Mouse (Mus musculus): Measurements from ENCODE around the gene Foxp1. TPM values are rescaled to one million over a fixed set of nuclear protein-coding genes. Genes with fewer than 3 reads are reported as not detected.

The Foxp1 gene
- total and polyA plus RNA-seq, 2 experiments from 2014 or later = 112 to 167 TPM

DNA sequence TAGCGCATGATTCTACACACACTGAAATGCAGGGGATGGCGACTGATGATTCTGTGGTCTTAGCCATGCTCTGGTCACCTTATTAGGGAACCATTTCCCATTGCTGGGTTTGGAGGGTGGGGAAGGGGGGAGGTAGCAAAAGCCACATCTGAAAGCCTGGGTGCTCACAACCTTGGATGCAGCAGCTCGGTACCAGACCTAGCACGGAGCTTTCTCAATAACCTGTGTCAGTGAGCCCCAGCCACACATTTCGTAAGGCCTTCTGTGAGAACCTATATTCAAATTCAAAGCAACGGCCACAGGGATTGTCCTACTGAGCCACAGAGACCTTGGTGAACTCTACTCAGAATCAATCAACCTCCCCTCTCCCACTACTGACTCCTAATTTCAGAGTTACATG lies 109.9 kb downstream of the Foxp1 start:
- no peak for TF ChIP-seq CTCF (IDR thresholded peaks at IDR 0.05; ENCODE audit: low read depth)
- no peak overlapping the region for H3K27ac ChIP-seq (ENCODE audit: low read depth, low read length)

DNA sequence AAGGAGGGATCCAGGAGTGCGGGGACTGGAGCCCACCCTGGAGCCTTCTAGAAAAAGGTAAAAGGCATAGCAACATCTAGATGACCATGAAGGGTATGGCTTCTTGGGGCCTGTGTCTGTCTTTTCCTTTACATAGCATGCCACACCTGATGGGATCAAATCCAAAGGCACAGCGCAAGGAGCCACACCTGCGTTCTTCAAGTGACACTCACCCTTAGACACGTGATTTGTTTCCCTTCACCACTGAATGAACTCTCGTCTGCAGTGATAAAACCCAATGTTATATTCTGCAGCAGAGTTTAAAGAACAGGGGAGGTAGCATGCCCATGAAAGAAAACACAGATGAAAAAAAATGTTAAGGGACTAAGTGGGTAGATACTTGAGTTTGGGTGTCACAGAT lies 112.9 kb downstream of the Foxp1 start:
- TF ChIP-seq CTCF (IDR thresholded peaks at IDR 0.05; ENCODE audit: low read depth) = no peak
- ATAC-seq (no peak), DNase-seq (no peak)
- no peaks in the 10 kb centered on the region for H3K9me3 ChIP-seq (ENCODE audit: low read length)
- H3K27ac ChIP-seq (ENCODE audit: low read depth, low read length) = no peak overlapping the region
- no peaks in the 10 kb centered on the region for H3K27me3 ChIP-seq (ENCODE audit: insufficient read depth, low read length)
- H3K4me3 ChIP-seq (ENCODE audit: low read depth, low read length) = no peak overlapping the region
- no peak overlapping the region for H3K9ac ChIP-seq
- H3K4me2 ChIP-seq (ENCODE audit: low read depth) = no peak overlapping the region
- H3K36me3 ChIP-seq (ENCODE audit: insufficient read depth) = no peaks in the 10 kb centered on the region
- H3K4me1 ChIP-seq (ENCODE audit: insufficient read depth) = no peaks in the 10 kb centered on the region; the same call in 1 of the 2 replicates
- 82% methylated on average over 5 of the region's 5 CpGs for WGBS

More for the DNA sequence above, 109.9 kb downstream of the Foxp1 start:
- Histone ChIP-seq H3K36me3 (ENCODE audit: insufficient read depth) (no peaks in the 10 kb centered on the region), H3K9ac (no peak overlapping the region), H3K27me3 (ENCODE audit: insufficient read depth, low read length) (no peaks in the 10 kb centered on the region), H3K4me3 (ENCODE audit: low read depth, low read length) (no peak overlapping the region), H3K4me2 (ENCODE audit: low read depth) (no peak overlapping the region), H3K4me1 (ENCODE audit: insufficient read depth) (no peaks in the 10 kb centered on the region; the same call in 1 of the 2 replicates), H3K9me3 (ENCODE audit: low read length) (no peaks in the 10 kb centered on the region)
- DNase-seq (no peak), ATAC-seq (no peak)
- 91% methylated on average over 6 of the region's 6 CpGs for WGBS

DNA sequence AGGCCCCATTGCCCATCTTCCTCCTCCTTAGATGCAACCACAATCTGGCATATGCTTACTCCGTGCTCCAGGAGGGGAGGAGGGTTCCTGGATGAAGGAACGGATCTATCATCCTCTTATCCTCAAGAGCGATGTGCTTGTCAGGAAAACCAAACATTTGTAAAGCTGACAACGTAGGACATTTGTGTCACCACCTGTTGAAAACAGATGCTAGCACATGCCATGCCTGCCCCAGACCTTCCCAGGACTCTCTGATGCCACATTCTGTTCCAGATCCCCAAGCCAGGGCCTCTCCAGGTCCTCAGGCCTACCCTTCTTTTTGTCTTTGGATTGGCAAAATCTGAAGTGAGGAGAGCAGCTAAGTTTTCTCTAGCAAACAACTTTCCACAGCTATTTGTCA lies 113.6 kb downstream of the Foxp1 start:
- ATAC-seq (no peak), DNase-seq (no peak)
- no peak for TF ChIP-seq CTCF (IDR thresholded peaks at IDR 0.05; ENCODE audit: low read depth)
- 83% methylated on average over 4 of the region's 4 CpGs for WGBS
- H3K9ac ChIP-seq = no peak overlapping the region
- H3K36me3 ChIP-seq (ENCODE audit: insufficient read depth) = no peaks in the 10 kb centered on the region
- H3K27me3 ChIP-seq (ENCODE audit: insufficient read depth, low read length) = no peaks in the 10 kb centered on the region
- no peak overlapping the region for H3K4me3 ChIP-seq (ENCODE audit: low read depth, low read length)
- no peaks in the 10 kb centered on the region for H3K9me3 ChIP-seq (ENCODE audit: low read length)
- H3K4me1 ChIP-seq (ENCODE audit: insufficient read depth) = no peaks in the 10 kb centered on the region; the same call in 1 of the 2 replicates
- no peak overlapping the region for H3K4me2 ChIP-seq (ENCODE audit: low read depth)
- no peak overlapping the region for H3K27ac ChIP-seq (ENCODE audit: low read depth, low read length)

DNA sequence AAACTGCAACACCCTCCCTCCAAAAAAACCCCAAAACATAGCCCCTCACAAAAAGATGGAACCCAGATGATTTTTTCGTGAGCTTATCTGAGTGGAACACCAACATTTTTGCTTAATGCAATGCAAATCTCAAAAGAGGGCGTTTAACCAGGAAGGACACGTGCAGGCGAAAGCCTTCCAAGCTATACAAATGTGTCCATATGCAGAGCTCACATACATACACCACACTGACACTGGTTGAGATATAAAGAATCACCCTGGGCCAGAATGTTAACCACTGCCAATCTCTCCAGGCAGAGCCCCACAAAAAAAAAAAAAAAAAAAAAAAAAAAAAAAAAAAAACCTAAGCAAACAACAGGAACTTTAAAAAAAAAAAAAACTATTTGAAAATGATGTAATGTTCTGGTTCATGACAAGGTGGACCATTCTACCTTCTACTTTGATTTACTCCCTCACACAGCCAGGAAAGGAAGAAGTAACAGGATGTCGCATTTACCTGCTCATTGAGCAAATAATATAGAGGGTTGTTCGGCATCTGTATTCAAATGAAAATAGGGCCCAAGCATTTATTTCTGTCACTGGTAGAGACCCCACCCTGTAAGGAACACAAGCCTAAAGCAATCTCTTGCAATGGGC lies 118.6 kb downstream of the Foxp1 start:
- WGBS = 75% methylated on average over 6 of the region's 6 CpGs
- H3K36me3 ChIP-seq (ENCODE audit: insufficient read depth) = no peaks in the 10 kb centered on the region
- ATAC-seq = no peak

DNA sequence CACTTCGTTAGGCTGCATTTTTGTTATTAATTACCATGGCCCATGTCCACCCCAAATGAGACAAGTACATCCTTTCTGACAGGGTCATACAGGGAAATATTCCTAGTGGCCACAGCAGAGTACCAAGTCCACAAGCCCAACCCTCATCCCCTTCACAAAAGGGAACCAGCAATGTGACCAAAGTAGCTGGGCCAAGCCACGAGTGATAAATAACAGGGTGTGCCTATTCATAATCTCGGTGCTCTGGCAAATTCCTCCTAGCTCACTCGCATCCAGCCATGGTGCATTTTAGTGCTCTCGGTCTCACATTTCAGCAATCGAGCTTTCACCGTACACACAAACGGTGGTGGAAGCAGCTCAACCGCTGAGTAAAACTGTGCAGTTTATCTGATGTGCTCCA lies 119.6 kb downstream of the Foxp1 start:
- H3K4me2 ChIP-seq (ENCODE audit: low read depth) = no peak overlapping the region
- H3K36me3 ChIP-seq (ENCODE audit: insufficient read depth) = no peaks in the 10 kb centered on the region
- no peaks in the 10 kb centered on the region for H3K9me3 ChIP-seq (ENCODE audit: low read length)
- no peak overlapping the region for H3K4me3 ChIP-seq (ENCODE audit: low read depth, low read length)
- H3K27me3 ChIP-seq (ENCODE audit: insufficient read depth, low read length) = no peaks in the 10 kb centered on the region
- no peak overlapping the region for H3K9ac ChIP-seq
- no peak for DNase-seq
- 68% methylated on average over 9 of the region's 9 CpGs for WGBS
- 0 out of 2 replicates have a peak overlapping the region, but pooled peaks have one; percentile 0 for H3K27ac ChIP-seq (ENCODE audit: low read depth, low read length)
- no peak for ATAC-seq
- H3K4me1 ChIP-seq (ENCODE audit: insufficient read depth) = no peaks in the 10 kb centered on the region
- no peak for TF ChIP-seq CTCF (IDR thresholded peaks at IDR 0.05; ENCODE audit: low read depth)

More for the DNA sequence above, 118.6 kb downstream of the Foxp1 start:
- Histone ChIP-seq H3K27me3 (ENCODE audit: insufficient read depth, low read length) (no peaks in the 10 kb centered on the region), H3K4me2 (ENCODE audit: low read depth) (no peak overlapping the region), H3K4me3 (ENCODE audit: low read depth, low read length) (no peak overlapping the region), H3K9me3 (ENCODE audit: low read length) (no peaks in the 10 kb centered on the region), H3K9ac (no peak overlapping the region), H3K4me1 (ENCODE audit: insufficient read depth) (no peaks in the 10 kb centered on the region), H3K27ac (ENCODE audit: low read depth, low read length) (0 out of 2 replicates have a peak overlapping the region, but pooled peaks have one; percentile 9)
- DNase-seq = no peak
- no peak for TF ChIP-seq CTCF (IDR thresholded peaks at IDR 0.05; ENCODE audit: low read depth)

DNA sequence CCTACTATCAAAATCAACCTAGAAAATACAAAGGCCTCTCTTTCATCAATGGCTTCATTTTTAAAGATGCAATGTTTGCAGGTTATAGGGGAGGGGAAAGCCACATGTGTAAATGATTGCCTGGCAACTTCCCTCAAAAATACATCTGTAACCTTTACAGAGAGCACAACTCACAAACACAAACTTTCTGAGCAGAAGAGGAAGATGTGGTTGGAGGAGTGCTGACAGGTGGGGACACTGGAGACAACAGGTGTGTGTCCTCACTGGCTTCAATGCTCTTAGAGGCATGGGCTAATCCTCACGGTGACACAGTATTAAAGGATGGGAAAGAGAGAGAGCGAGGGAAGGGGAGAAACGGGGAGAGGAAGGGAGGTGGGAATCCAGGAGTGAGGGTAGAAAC lies 120.2 kb downstream of the Foxp1 start:
- TF ChIP-seq CTCF (IDR thresholded peaks at IDR 0.05; ENCODE audit: low read depth) = no peak
- no peaks in the 10 kb centered on the region for H3K27me3 ChIP-seq (ENCODE audit: insufficient read depth, low read length)
- H3K9ac ChIP-seq = no peak overlapping the region
- no peaks in the 10 kb centered on the region for H3K9me3 ChIP-seq (ENCODE audit: low read length)
- DNase-seq (no peak), ATAC-seq (no peak)
- WGBS = 77% methylated on average over 3 of the region's 3 CpGs
- H3K27ac ChIP-seq (ENCODE audit: low read depth, low read length) = no peak overlapping the region
- no peaks in the 10 kb centered on the region for H3K36me3 ChIP-seq (ENCODE audit: insufficient read depth)
- H3K4me2 ChIP-seq (ENCODE audit: low read depth) = no peak overlapping the region
- no peaks in the 10 kb centered on the region for H3K4me1 ChIP-seq (ENCODE audit: insufficient read depth)
- no peak overlapping the region for H3K4me3 ChIP-seq (ENCODE audit: low read depth, low read length)

DNA sequence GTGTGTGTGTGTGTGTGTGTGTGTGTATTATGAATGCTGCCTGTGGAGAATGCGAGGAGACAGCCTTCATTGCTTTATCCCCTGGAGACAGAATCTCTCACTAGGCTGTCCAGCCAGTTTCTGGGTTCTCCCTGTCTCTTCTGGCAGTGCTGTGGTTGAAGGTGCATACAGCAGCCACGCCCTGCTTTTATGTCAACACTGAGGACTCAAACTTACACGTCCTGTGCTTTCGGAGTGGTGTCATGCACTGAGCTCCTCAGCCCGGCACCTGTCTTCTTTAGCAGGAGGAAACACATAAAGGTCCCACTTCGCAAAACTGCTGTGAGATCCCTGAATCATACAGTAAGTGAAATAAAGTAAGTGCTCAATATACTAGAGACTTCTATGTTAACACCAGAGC lies 120.7 kb downstream of the Foxp1 start:
- Histone ChIP-seq H3K4me1 (ENCODE audit: insufficient read depth) (no peaks in the 10 kb centered on the region), H3K4me3 (ENCODE audit: low read depth, low read length) (no peak overlapping the region), H3K36me3 (ENCODE audit: insufficient read depth) (no peaks in the 10 kb centered on the region), H3K27ac (ENCODE audit: low read depth, low read length) (no peak overlapping the region), H3K9ac (no peak overlapping the region), H3K9me3 (ENCODE audit: low read length) (no peaks in the 10 kb centered on the region), H3K4me2 (ENCODE audit: low read depth) (no peak overlapping the region), H3K27me3 (ENCODE audit: insufficient read depth, low read length) (no peaks in the 10 kb centered on the region)
- DNase-seq (no peak), ATAC-seq (no peak)
- TF ChIP-seq CTCF (IDR thresholded peaks at IDR 0.05; ENCODE audit: low read depth) = no peak
- WGBS = 81% methylated on average over 6 of the region's 6 CpGs
